Mouse (Mus musculus): ENCODE data around the gene Ttc17. TPM values are rescaled to one million over a fixed set of nuclear protein-coding genes. Genes with fewer than 3 reads are reported as not detected.

Gene Ttc17
- polyA plus RNA-seq, 1 experiment = 7.7 TPM

DNA sequence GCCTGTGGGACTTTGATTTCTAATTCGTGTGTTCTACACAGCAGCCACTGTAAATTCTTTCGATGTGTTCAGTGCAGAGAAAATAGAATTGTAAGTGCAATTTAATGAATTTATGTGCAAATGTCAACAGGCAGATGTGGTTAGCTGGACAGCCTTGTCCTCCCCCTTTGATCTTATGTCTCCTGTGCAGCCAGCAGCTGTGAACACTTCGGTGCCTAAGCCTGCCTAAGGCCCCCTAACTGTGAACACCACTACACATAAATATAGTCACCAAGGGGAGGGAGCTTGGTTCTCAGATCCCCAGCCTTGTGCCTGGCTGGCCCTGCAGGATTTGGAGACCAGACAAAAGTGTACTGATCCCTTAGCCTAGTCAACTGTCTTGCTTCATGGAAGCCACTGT is 109.0 kb downstream of the Ttc17 start:
- H3K79me2 ChIP-seq (ENCODE audit: control insufficient read depth, insufficient read depth) = no peaks in the 10 kb centered on the region
- H3K27me3 ChIP-seq (ENCODE audit: control insufficient read depth, insufficient read depth, insufficient read length) = no peaks in the 10 kb centered on the region
- H3ac ChIP-seq (ENCODE audit: control insufficient read depth, insufficient read length, low read depth) = no peak overlapping the region
- TF ChIP-seq CTCF (IDR thresholded peaks at IDR 0.05; ENCODE audit: control insufficient read depth, insufficient read depth, insufficient read length) (no peak), CEBPB (IDR thresholded peaks at IDR 0.05; ENCODE audit: low read depth) (no peak), USF1 (IDR thresholded peaks at IDR 0.05; ENCODE audit: low read depth) (no peak), MYOD1 (IDR thresholded peaks at IDR 0.05; ENCODE audit: control insufficient read depth, insufficient read length, low read depth) (no peak)
- peaks cover 12% of the 10 kb centered on the region for H3K36me3 ChIP-seq (ENCODE audit: control insufficient read depth, insufficient read depth)
- no peaks in the 10 kb centered on the region for H3K79me3 ChIP-seq (ENCODE audit: low read depth)
- no peak overlapping the region for H3K4me3 ChIP-seq (ENCODE audit: insufficient read depth, poor library complexity, severe bottlenecking)

DNA sequence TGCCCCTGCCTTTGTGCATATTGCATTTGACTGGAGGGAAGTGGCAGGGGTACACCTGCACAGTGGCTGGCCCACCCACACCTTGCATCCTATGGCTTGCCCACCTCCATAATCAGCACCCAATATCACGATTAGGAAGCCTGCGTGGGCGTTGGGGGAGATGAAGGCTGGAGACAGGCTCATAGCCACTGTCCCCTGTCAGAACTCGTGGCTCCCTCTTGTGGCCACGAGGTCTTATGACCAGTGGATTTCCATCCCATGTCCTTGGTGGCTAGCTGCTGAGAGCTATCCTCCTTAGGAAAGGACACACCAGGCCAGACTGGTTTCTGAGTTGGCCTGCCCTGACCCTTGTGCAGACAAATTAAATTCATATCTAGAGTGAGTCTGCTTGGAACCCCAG is 116.0 kb downstream of the Ttc17 start:
- TF ChIP-seq CTCF (IDR thresholded peaks at IDR 0.05; ENCODE audit: control insufficient read depth, insufficient read depth, insufficient read length) = peak; percentile 73
- no peak for TF ChIP-seq FOSL1 (IDR thresholded peaks at IDR 0.05; ENCODE audit: insufficient read depth, low read length, poor library complexity, severe bottlenecking)
- no peak for TF ChIP-seq CEBPB (IDR thresholded peaks at IDR 0.05; ENCODE audit: low read depth)
- TF ChIP-seq USF1 (IDR thresholded peaks at IDR 0.05; ENCODE audit: low read depth) = no peak
- TF ChIP-seq MAX (IDR thresholded peaks at IDR 0.05) = peak; percentile 44
- no peak for TF ChIP-seq MYOG (IDR thresholded peaks at IDR 0.05; ENCODE audit: control insufficient read depth, extremely low read depth, insufficient read length)
- no peak for TF ChIP-seq MYOD1 (IDR thresholded peaks at IDR 0.05; ENCODE audit: control insufficient read depth, insufficient read length, low read depth)
- Histone ChIP-seq H3ac (ENCODE audit: control insufficient read depth, insufficient read length, low read depth) (no peak overlapping the region), H3K27me3 (ENCODE audit: control insufficient read depth, insufficient read depth, insufficient read length) (no peaks in the 10 kb centered on the region), H3K79me3 (ENCODE audit: low read depth) (no peaks in the 10 kb centered on the region), H3K4me3 (ENCODE audit: insufficient read depth, poor library complexity, severe bottlenecking) (no peak overlapping the region), H3K79me2 (ENCODE audit: control insufficient read depth, insufficient read depth) (no peaks in the 10 kb centered on the region), H3K36me3 (ENCODE audit: control insufficient read depth, insufficient read depth) (no peaks in the 10 kb centered on the region)

DNA sequence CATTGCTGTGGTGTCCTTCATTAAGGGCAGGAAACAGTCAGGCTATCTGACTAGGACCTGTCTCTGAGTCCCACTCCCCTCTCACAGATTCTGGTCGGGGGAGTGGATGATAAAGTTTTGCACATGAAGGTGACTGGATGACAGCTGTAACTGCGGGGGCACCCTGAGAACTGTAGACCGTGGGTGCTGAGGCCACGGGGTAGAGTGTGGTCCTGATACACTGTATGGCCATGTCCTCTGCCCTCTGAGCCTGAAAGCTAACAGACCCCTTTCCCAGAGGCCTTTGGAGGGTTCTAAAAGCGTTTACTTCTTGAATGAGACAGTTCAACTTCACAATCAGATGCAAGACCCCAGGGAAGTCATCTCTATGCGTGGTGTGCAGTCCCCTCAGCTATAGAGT is 116.8 kb downstream of the Ttc17 start:
- Histone ChIP-seq H3K4me3 (ENCODE audit: insufficient read depth, poor library complexity, severe bottlenecking) (no peak overlapping the region), H3K79me3 (ENCODE audit: low read depth) (no peaks in the 10 kb centered on the region), H3ac (ENCODE audit: control insufficient read depth, insufficient read length, low read depth) (no peak overlapping the region), H3K27me3 (ENCODE audit: control insufficient read depth, insufficient read depth, insufficient read length) (no peaks in the 10 kb centered on the region), H3K79me2 (ENCODE audit: control insufficient read depth, insufficient read depth) (no peaks in the 10 kb centered on the region), H3K36me3 (ENCODE audit: control insufficient read depth, insufficient read depth) (no peaks in the 10 kb centered on the region)
- TF ChIP-seq USF1 (IDR thresholded peaks at IDR 0.05; ENCODE audit: low read depth) (no peak), CEBPB (IDR thresholded peaks at IDR 0.05; ENCODE audit: low read depth) (no peak), FOSL1 (IDR thresholded peaks at IDR 0.05; ENCODE audit: insufficient read depth, low read length, poor library complexity, severe bottlenecking) (no peak), MYOG (IDR thresholded peaks at IDR 0.05; ENCODE audit: control insufficient read depth, extremely low read depth, insufficient read length) (no peak), CTCF (IDR thresholded peaks at IDR 0.05; ENCODE audit: control insufficient read depth, insufficient read depth, insufficient read length) (no peak), MAX (IDR thresholded peaks at IDR 0.05) (no peak), MYOD1 (IDR thresholded peaks at IDR 0.05; ENCODE audit: control insufficient read depth, insufficient read length, low read depth) (no peak)

DNA sequence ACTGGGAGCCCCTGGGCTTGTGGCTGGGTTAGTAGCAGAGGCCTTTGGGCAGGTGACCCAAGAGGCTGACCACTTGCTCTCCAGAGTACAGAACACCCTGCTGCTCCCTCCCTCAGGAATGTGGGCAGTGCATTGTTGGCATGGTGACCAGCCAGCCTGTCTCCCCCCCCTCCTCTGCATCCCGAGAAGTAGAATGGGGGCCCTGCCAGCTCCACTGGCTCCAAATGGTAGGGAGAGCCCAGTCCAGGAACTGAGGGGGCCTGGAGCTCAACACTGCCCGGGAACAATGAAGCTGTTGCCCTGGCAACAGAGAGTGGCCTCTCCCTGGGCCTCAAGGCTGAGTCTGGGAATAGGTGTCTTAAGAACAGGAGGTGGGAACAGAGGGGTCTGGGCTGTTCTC is 117.3 kb downstream of the Ttc17 start:
- no peak overlapping the region for H3K4me3 ChIP-seq (ENCODE audit: insufficient read depth, poor library complexity, severe bottlenecking)
- no peaks in the 10 kb centered on the region for H3K36me3 ChIP-seq (ENCODE audit: control insufficient read depth, insufficient read depth)
- H3K27me3 ChIP-seq (ENCODE audit: control insufficient read depth, insufficient read depth, insufficient read length) = no peaks in the 10 kb centered on the region
- H3K79me2 ChIP-seq (ENCODE audit: control insufficient read depth, insufficient read depth) = no peaks in the 10 kb centered on the region
- no peak overlapping the region for H3ac ChIP-seq (ENCODE audit: control insufficient read depth, insufficient read length, low read depth)
- H3K79me3 ChIP-seq (ENCODE audit: low read depth) = no peaks in the 10 kb centered on the region
- TF ChIP-seq USF1 (IDR thresholded peaks at IDR 0.05; ENCODE audit: low read depth) = peak; percentile 6
- TF ChIP-seq MYOD1 (IDR thresholded peaks at IDR 0.05; ENCODE audit: control insufficient read depth, insufficient read length, low read depth) = no peak
- no peak for TF ChIP-seq FOSL1 (IDR thresholded peaks at IDR 0.05; ENCODE audit: insufficient read depth, low read length, poor library complexity, severe bottlenecking)

DNA sequence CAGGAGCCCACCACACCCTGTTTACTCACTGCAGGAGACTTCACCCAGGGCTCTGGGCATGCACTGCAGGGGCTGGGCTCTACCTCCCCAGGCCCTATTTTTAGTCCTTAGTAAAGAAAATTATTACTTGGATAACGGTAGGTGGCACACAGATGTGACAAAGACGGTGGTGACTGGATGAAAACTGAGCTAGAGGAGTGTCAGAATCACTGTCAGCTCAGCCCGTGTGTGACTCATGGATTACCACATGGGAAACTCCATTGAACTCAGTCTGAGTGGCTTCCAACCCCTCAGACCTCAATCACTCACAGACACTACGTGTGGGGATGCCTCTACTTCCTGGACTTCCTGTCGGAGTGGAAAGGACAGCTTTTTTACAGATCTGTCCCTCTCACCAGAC is 118.4 kb downstream of the Ttc17 start:
- no peaks in the 10 kb centered on the region for H3K27me3 ChIP-seq (ENCODE audit: control insufficient read depth, insufficient read depth, insufficient read length)
- no peaks in the 10 kb centered on the region for H3K79me2 ChIP-seq (ENCODE audit: control insufficient read depth, insufficient read depth)
- TF ChIP-seq MAX (IDR thresholded peaks at IDR 0.05) (peak; percentile 65), CEBPB (IDR thresholded peaks at IDR 0.05; ENCODE audit: low read depth) (no peak), FOSL1 (IDR thresholded peaks at IDR 0.05; ENCODE audit: insufficient read depth, low read length, poor library complexity, severe bottlenecking) (peak; percentile 15), USF1 (IDR thresholded peaks at IDR 0.05; ENCODE audit: low read depth) (no peak), MYOD1 (IDR thresholded peaks at IDR 0.05; ENCODE audit: control insufficient read depth, insufficient read length, low read depth) (peak; percentile 1)
- H3K79me3 ChIP-seq (ENCODE audit: low read depth) = no peaks in the 10 kb centered on the region
- H3K4me3 ChIP-seq (ENCODE audit: insufficient read depth, poor library complexity, severe bottlenecking) = no peak overlapping the region
- H3ac ChIP-seq (ENCODE audit: control insufficient read depth, insufficient read length, low read depth) = no peak overlapping the region
- no peaks in the 10 kb centered on the region for H3K36me3 ChIP-seq (ENCODE audit: control insufficient read depth, insufficient read depth)

DNA sequence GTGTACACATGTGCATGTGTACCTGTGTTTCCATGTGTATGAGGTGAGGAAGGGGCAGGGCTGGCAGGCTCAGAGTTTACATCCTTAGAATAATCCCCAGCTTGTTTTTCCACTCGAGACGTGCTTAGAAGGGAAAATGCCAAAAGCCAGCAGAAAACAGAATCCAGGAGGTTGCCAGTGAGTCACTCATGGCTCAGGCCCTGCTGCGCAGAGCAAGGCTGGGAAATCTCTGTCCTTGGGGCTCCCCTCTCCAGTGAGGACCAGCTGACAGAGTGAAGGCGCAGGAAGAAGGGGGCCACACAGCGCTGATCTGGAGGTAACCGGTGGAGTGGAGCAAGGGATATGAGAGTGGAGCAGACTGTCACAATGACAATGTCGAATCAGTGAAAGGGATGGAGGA is 119.1 kb downstream of the Ttc17 start:
- Histone ChIP-seq H3K27me3 (ENCODE audit: control insufficient read depth, insufficient read depth, insufficient read length) (no peaks in the 10 kb centered on the region), H3K79me3 (ENCODE audit: low read depth) (no peaks in the 10 kb centered on the region), H3K79me2 (ENCODE audit: control insufficient read depth, insufficient read depth) (no peaks in the 10 kb centered on the region), H3ac (ENCODE audit: control insufficient read depth, insufficient read length, low read depth) (peak overlapping the region; percentile 22), H3K4me3 (ENCODE audit: insufficient read depth, poor library complexity, severe bottlenecking) (no peak overlapping the region), H3K36me3 (ENCODE audit: control insufficient read depth, insufficient read depth) (no peaks in the 10 kb centered on the region)
- TF ChIP-seq MYOD1 (IDR thresholded peaks at IDR 0.05; ENCODE audit: control insufficient read depth, insufficient read length, low read depth) (no peak), USF1 (IDR thresholded peaks at IDR 0.05; ENCODE audit: low read depth) (no peak), CEBPB (IDR thresholded peaks at IDR 0.05; ENCODE audit: low read depth) (no peak), CTCF (IDR thresholded peaks at IDR 0.05; ENCODE audit: control insufficient read depth, insufficient read depth, insufficient read length) (no peak), FOSL1 (IDR thresholded peaks at IDR 0.05; ENCODE audit: insufficient read depth, low read length, poor library complexity, severe bottlenecking) (no peak), MYOG (IDR thresholded peaks at IDR 0.05; ENCODE audit: control insufficient read depth, extremely low read depth, insufficient read length) (no peak)

All from C2C12 (cell line).